Mouse (Mus musculus) 416B (cell line): Measurements from ENCODE around the gene Bola2.

Experiments
- DNase-seq: peaks from one replicate; pipeline ENCODE4 v3.0.0; 2011; ENCODE audit warnings: low read depth

Gene Bola2

GRCm38 (mm10) chr7:126690737-126691136 is 4.5 kb upstream of the Bola2 start:
- no peak for DNase-seq

- no peak for DNase-seq
Measured at GRCm38 (mm10) chr7:126691676-126692075, 3.5 kb upstream of the Bola2 start.

GRCm38 (mm10) chr7:126692426-126692825 is 2.8 kb upstream of the Bola2 start:
- DNase-seq = no peak

GRCm38 (mm10) chr7:126693256-126693655 is 1.9 kb upstream of the Bola2 start:
- DNase-seq = peak; percentile 94

- DNase-seq = no peak
Measured at GRCm38 (mm10) chr7:126693781-126694180, 1.4 kb upstream of the Bola2 start.

- DNase-seq = peak; percentile 39
Measured at GRCm38 (mm10) chr7:126694441-126695051, 655 bp upstream of the Bola2 start.

- peak; percentile 98 for DNase-seq
Measured at GRCm38 (mm10) chr7:126695631-126696207, 518 bp downstream of the Bola2 start, which contains the start of gene Slx1b. Gene Slx1b (minus strand): TSS chr7:126695784.

GRCm38 (mm10) chr7:126696303-126696702 is 1.1 kb downstream of the Bola2 start:
- DNase-seq = no peak

- DNase-seq = no peak
Measured at GRCm38 (mm10) chr7:126696886-126697285, 1.7 kb downstream of the Bola2 start.

GRCm38 (mm10) chr7:126697838-126698237 is 2.6 kb downstream of the Bola2 start:
- DNase-seq = no peak

- DNase-seq = no peak
Measured at GRCm38 (mm10) chr7:126700063-126701015, 5.1 kb downstream of the Bola2 start.

GRCm38 (mm10) chr7:126701070-126701469 is 5.9 kb downstream of the Bola2 start:
- peak; percentile 91 for DNase-seq

GRCm38 (mm10) chr7:126701559-126702357 is 6.6 kb downstream of the Bola2 start:
- no peak for DNase-seq

- peak; percentile 92 for DNase-seq
Measured at GRCm38 (mm10) chr7:126702358-126702757, 7.2 kb downstream of the Bola2 start.

- no peak for DNase-seq
Measured at GRCm38 (mm10) chr7:126702861-126703756, 7.9 kb downstream of the Bola2 start.

- peak; percentile 48 for DNase-seq
Measured at GRCm38 (mm10) chr7:126703757-126704077, 8.5 kb downstream of the Bola2 start.

- DNase-seq = peak; percentile 84
Measured at GRCm38 (mm10) chr7:126704121-126704980, 9.2 kb downstream of the Bola2 start.

- DNase-seq = no peak
Measured at GRCm38 (mm10) chr7:126707442-126708174, 12.4 kb downstream of the Bola2 start, which contains the start of gene Coro1a. Gene Coro1a (minus strand): TSS chr7:126707787.
